Mouse (Mus musculus) forebrain, embryonic 14.5 days (tissue): ENCODE data around the gene Stard7. TPM values are rescaled to one million over a fixed set of nuclear protein-coding genes. Genes with fewer than 3 reads are reported as not detected.

Source experiments
- polyA plus RNA-seq: library from polyadenylated mRNA; unstranded; fragments of >200 nt; fragmentation: Nextera tagmentation; extraction: Ambion mirVana; gene quantifications from 2 replicates; pipeline ENCODE4 v1.2.1, GENCODE M21; 2014

The Stard7 gene
- polyA plus RNA-seq, 1 experiment from 2014 or later: 102 TPM

Other genes starting within 250 kb of the Stard7 start
- gene Blvra, start 199.6 kb upstream of the Stard7 start, polyA plus RNA-seq: 30.8 and 32.2 TPM in 2 replicates
- 45.2 and 52.8 TPM in 2 replicates for gene Ncaph, start 136.3 kb upstream of the Stard7 start, polyA plus RNA-seq
- gene Itpripl1, start 126.8 kb upstream of the Stard7 start, polyA plus RNA-seq: 10.4 and 11.4 TPM in 2 replicates
- gene 1810024B03Rik, start 61.9 kb upstream of the Stard7 start, polyA plus RNA-seq: 1.5 and 1.9 TPM in 2 replicates
- gene Snrnp200, start 61.8 kb upstream of the Stard7 start, polyA plus RNA-seq: 68.1 and 68.4 TPM in 2 replicates
- gene Ciao1, start 22.4 kb upstream of the Stard7 start, polyA plus RNA-seq: 64.3 and 67.7 TPM in 2 replicates
- 24.4 and 27.8 TPM in 2 replicates for gene Tmem127, start 22.3 kb upstream of the Stard7 start, polyA plus RNA-seq
- 5.6 and 7.4 TPM in 2 replicates for gene Dusp2, start 65.9 kb downstream of the Stard7 start, polyA plus RNA-seq
- gene Astl, start 68.4 kb downstream of the Stard7 start, polyA plus RNA-seq: not detected in 2 replicates
- 0.36 and 0.43 TPM in 2 replicates for gene Adra2b, start 93.0 kb downstream of the Stard7 start, polyA plus RNA-seq
- 0.21 TPM in 1 of 2 replicates, not detected in the other for gene Gpat2, start 155.0 kb downstream of the Stard7 start, polyA plus RNA-seq
- gene Fahd2a, start 174.3 kb downstream of the Stard7 start, polyA plus RNA-seq: 32.1 and 32.8 TPM in 2 replicates